Mouse (Mus musculus): ENCODE measurements around the gene Gm11634. TPM values are rescaled to one million over a fixed set of nuclear protein-coding genes. Genes with fewer than 3 reads are reported as not detected.

Gene Gm11634
- polyA plus RNA-seq, 1 experiment from 2014 or later: not detected

DNA sequence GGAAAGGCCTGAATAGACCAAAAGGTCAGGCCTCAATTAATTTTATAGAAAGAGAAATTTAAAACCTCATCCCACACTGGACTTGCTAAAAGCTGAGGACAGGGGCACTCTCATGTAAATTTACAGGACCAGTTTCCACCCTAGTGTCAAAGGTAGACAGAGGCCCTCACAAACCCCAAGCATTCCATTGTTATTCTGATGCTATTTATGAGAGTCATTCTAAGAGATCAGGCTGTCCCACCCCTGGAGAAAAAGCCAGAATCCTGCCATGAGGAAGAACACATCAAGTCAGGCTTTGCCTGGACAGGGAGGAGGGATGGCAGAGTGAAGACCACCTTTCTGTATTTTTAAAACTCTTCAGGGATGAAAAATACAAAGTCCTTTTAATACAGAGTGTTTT is 50.5 kb downstream of the Gm11634 start:
- Histone ChIP-seq H3K27ac (no peak overlapping the region), H3K9me3 (no peaks in the 10 kb centered on the region), H3K9ac (no peak overlapping the region), H3K4me3 (replicated peaks) (no peak overlapping the region), H3K4me2 (no peak overlapping the region), H3K36me3 (replicated peaks) (peaks cover 23% of the 10 kb centered on the region), H3K27me3 (no peaks in the 10 kb centered on the region), H3K4me1 (peaks cover 13% of the 10 kb centered on the region)
- ATAC-seq (ENCODE audit: low FRiP score): no peak

DNA sequence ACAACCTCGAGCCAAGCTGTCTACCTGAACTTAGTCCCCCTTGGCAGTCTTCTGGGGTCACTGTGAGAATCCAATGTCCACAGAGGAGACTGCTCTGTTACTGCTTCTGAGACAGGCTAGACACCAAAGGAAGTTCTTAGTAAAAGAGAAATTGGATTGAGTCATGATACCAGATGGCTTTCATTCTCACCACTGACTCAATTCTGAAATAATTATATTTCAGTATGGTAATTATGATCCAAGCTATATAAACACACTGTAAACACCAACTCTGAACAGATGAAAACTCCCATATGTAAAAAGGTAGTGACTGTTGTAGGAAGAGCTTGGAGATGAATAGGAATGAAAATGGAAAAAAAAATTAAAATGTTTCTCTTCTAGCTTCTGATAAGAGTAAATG is 54.9 kb downstream of the Gm11634 start:
- no peak overlapping the region for H3K27ac ChIP-seq
- 80% methylated on average over 1 of the region's 1 CpGs for WGBS
- H3K27me3 ChIP-seq: no peaks in the 10 kb centered on the region
- no peak overlapping the region for H3K4me3 ChIP-seq (replicated peaks)
- H3K36me3 ChIP-seq (replicated peaks): peaks cover 26% of the 10 kb centered on the region
- H3K9ac ChIP-seq: no peak overlapping the region
- ATAC-seq (ENCODE audit: low FRiP score): no peak
- H3K9me3 ChIP-seq: no peaks in the 10 kb centered on the region
- peaks cover 7% of the 10 kb centered on the region for H3K4me1 ChIP-seq
- no peak overlapping the region for H3K4me2 ChIP-seq

Other genes starting within 250 kb of the Gm11634 start
- not detected in 2 replicates for gene G6pc, start 231.7 kb downstream of the Gm11634 start, polyA plus RNA-seq (2016; fragmentation: Nextera tagmentation; extraction: Ambion mirVana)
- gene Aarsd1, start 181.6 kb downstream of the Gm11634 start, polyA plus RNA-seq (2016; fragmentation: Nextera tagmentation; extraction: Ambion mirVana): 94.3 and 98.7 TPM in 2 replicates
- 5.8 and 6.5 TPM in 2 replicates for gene Gm27029, start 174.5 kb downstream of the Gm11634 start, polyA plus RNA-seq (2016; fragmentation: Nextera tagmentation; extraction: Ambion mirVana)
- gene Rundc1, start 174.2 kb downstream of the Gm11634 start, polyA plus RNA-seq (2016; fragmentation: Nextera tagmentation; extraction: Ambion mirVana): 27.3 and 27.8 TPM in 2 replicates
- 2.1 and 2.5 TPM in 2 replicates for gene Ptges3l, start 173.9 kb downstream of the Gm11634 start, polyA plus RNA-seq (2016; fragmentation: Nextera tagmentation; extraction: Ambion mirVana)
- gene Rpl27, start 157.0 kb downstream of the Gm11634 start, polyA plus RNA-seq (2016; fragmentation: Nextera tagmentation; extraction: Ambion mirVana): 354 and 378 TPM in 2 replicates
- 2.2 TPM in 2 replicates for gene Ifi35, start 150.8 kb downstream of the Gm11634 start, polyA plus RNA-seq (2016; fragmentation: Nextera tagmentation; extraction: Ambion mirVana)
- gene Rnd2, start 134.3 kb downstream of the Gm11634 start, polyA plus RNA-seq (2016; fragmentation: Nextera tagmentation; extraction: Ambion mirVana): 101 and 105 TPM in 2 replicates
- gene Vat1, start 133.0 kb downstream of the Gm11634 start, polyA plus RNA-seq (2016; fragmentation: Nextera tagmentation; extraction: Ambion mirVana): 62.9 and 65.4 TPM in 2 replicates
- 24.3 TPM in 2 replicates for gene Brca1, start 47.3 kb downstream of the Gm11634 start, polyA plus RNA-seq (2016; fragmentation: Nextera tagmentation; extraction: Ambion mirVana)
- gene Nbr1, start 47.1 kb downstream of the Gm11634 start, polyA plus RNA-seq (2016; fragmentation: Nextera tagmentation; extraction: Ambion mirVana): 118 and 134 TPM in 2 replicates
- gene Tmem106a, start 17.0 kb downstream of the Gm11634 start, polyA plus RNA-seq (2016; fragmentation: Nextera tagmentation; extraction: Ambion mirVana): 1.8 and 3.0 TPM in 2 replicates
- 50.9 and 58.5 TPM in 2 replicates for gene Rdm1, start 27.9 kb upstream of the Gm11634 start, polyA plus RNA-seq (2016; fragmentation: Nextera tagmentation; extraction: Ambion mirVana)
- 16.2 and 24.1 TPM in 2 replicates for gene Arl4d, start 66.3 kb upstream of the Gm11634 start, polyA plus RNA-seq (2016; fragmentation: Nextera tagmentation; extraction: Ambion mirVana)
- 45.6 and 46.8 TPM in 2 replicates for gene Dhx8, start 133.7 kb upstream of the Gm11634 start, polyA plus RNA-seq (2016; fragmentation: Nextera tagmentation; extraction: Ambion mirVana)
- gene Etv4, start 186.1 kb upstream of the Gm11634 start, polyA plus RNA-seq (2016; fragmentation: Nextera tagmentation; extraction: Ambion mirVana): 4.7 and 7.0 TPM in 2 replicates